Mouse (Mus musculus): ENCODE measurements around the gene Ftl1. TPM values are rescaled to one million over a fixed set of nuclear protein-coding genes. Genes with fewer than 3 reads are reported as not detected.

Ftl1 gene
- polyA plus RNA-seq, 1 experiment = 463 TPM

DNA sequence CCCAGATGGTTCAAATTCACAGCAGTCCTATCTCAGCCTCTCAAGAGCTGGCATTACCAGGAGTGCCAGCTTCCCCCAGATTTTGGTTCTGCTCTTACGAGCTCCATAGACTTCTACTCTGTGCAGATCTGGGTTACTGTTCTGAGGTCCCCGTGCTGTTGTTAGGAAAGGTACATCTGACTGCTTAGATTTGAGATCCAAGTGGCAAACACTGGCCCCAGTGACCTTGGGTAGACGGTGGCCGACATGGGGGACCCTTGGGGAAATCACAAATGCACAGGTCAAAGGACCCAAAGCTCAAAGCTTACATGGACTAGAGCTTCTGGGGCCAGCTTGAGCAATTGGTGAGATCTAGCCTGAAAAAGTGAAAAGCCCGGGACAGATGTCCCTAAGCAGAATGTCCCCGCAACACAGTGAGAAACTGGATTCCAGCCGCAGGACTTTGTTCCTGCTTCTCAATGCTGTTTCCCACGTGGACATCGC lies 2.9 kb downstream of the Ftl1 start:
- no peak overlapping the region for H3K27ac ChIP-seq (ENCODE audit: insufficient read depth, low read length)
- WGBS = 49% methylated on average over 9 of the region's 9 CpGs
- DNase-seq = no peak
- TF ChIP-seq POLR2A (IDR thresholded peaks at IDR 0.05; ENCODE audit: borderline replicate concordance, insufficient read depth, low read length) (no peak), CTCF (IDR thresholded peaks at IDR 0.05; ENCODE audit: borderline replicate concordance, insufficient read depth, low read depth, low read length) (no peak)
- peaks cover 11% of the 10 kb centered on the region for H3K4me1 ChIP-seq (ENCODE audit: control insufficient read depth, insufficient read depth, low read length)
- H3K27me3 ChIP-seq (ENCODE audit: control insufficient read depth, insufficient read depth, low read length) = no peaks in the 10 kb centered on the region
- no peak overlapping the region for H3K4me3 ChIP-seq (replicated peaks; ENCODE audit: insufficient read depth, low read depth, low read length)

DNA sequence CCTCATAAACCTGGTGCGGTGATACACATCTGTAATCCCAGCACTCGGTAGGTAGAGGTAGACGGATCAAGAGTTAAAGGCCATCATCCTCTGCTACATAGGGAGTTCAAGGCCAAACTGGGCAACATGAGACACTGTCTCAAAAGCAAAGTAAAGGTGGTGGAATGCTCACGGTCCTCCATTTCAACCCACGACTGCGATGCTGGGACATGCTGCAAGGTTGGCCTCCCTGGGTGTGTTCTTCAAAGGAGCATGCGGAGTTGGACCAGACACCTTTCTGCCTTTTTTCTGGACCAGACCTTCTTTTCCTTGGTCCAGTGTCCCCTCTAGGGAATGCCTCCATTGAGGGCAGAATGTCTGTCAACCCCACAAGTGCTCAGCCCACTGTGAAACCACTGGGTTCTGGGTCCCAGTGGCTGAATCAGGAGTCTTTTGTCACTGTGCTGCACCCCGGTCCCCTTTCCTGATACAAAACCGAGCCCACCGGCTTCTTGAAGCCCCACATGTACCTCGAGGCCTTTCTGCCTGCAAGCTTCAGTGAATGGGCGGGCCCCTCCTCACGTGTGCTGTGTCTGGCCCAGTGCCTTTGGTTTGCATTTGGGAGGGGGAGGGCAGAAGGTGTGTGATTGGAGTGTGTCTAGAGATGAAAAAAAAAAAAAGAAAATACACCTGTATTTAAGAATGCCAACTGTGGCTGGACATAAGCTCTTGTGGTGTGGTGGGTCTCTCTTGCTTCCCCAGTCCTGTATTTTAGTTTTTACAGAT lies 3.6 kb downstream of the Ftl1 start:
- no peak overlapping the region for H3K4me3 ChIP-seq (replicated peaks; ENCODE audit: insufficient read depth, low read depth, low read length)
- no peaks in the 10 kb centered on the region for H3K27me3 ChIP-seq (ENCODE audit: control insufficient read depth, insufficient read depth, low read length)
- no peak overlapping the region for H3K27ac ChIP-seq (ENCODE audit: insufficient read depth, low read length)
- 75% methylated on average over 13 of the region's 13 CpGs for WGBS
- no peak for DNase-seq
- H3K4me1 ChIP-seq (ENCODE audit: control insufficient read depth, insufficient read depth, low read length) = peaks cover 11% of the 10 kb centered on the region
- TF ChIP-seq CTCF (IDR thresholded peaks at IDR 0.05; ENCODE audit: borderline replicate concordance, insufficient read depth, low read depth, low read length) (no peak), POLR2A (IDR thresholded peaks at IDR 0.05; ENCODE audit: borderline replicate concordance, insufficient read depth, low read length) (no peak)

GRCm38 (mm10) chr7:45454971-45455370 lies 4.7 kb downstream of the Ftl1 start:
- no peak overlapping the region for H3K27ac ChIP-seq (ENCODE audit: insufficient read depth, low read length)
- peaks cover 7% of the 10 kb centered on the region for H3K4me1 ChIP-seq (ENCODE audit: control insufficient read depth, insufficient read depth, low read length)
- WGBS = 85% methylated on average over 15 of the region's 15 CpGs
- DNase-seq = no peak
- H3K27me3 ChIP-seq (ENCODE audit: control insufficient read depth, insufficient read depth, low read length) = no peaks in the 10 kb centered on the region
- H3K4me3 ChIP-seq (replicated peaks; ENCODE audit: insufficient read depth, low read depth, low read length) = no peak overlapping the region
- TF ChIP-seq POLR2A (IDR thresholded peaks at IDR 0.05; ENCODE audit: borderline replicate concordance, insufficient read depth, low read length) (no peak), CTCF (IDR thresholded peaks at IDR 0.05; ENCODE audit: borderline replicate concordance, insufficient read depth, low read depth, low read length) (no peak)

GRCm38 (mm10) chr7:45451344-45451982 lies 8.2 kb downstream of the Ftl1 start:
- H3K4me3 ChIP-seq (replicated peaks; ENCODE audit: insufficient read depth, low read depth, low read length) = peak overlapping the region; percentile 55
- TF ChIP-seq POLR2A (IDR thresholded peaks at IDR 0.05; ENCODE audit: borderline replicate concordance, insufficient read depth, low read length) (no peak), CTCF (IDR thresholded peaks at IDR 0.05; ENCODE audit: borderline replicate concordance, insufficient read depth, low read depth, low read length) (peak; percentile 84)
- no peaks in the 10 kb centered on the region for H3K4me1 ChIP-seq (ENCODE audit: control insufficient read depth, insufficient read depth, low read length)
- H3K27ac ChIP-seq (ENCODE audit: insufficient read depth, low read length) = no peak overlapping the region
- peak; percentile 80 to 87 for DNase-seq
- H3K27me3 ChIP-seq (ENCODE audit: control insufficient read depth, insufficient read depth, low read length) = no peaks in the 10 kb centered on the region
- 49% methylated on average over 23 of the region's 23 CpGs for WGBS

DNA sequence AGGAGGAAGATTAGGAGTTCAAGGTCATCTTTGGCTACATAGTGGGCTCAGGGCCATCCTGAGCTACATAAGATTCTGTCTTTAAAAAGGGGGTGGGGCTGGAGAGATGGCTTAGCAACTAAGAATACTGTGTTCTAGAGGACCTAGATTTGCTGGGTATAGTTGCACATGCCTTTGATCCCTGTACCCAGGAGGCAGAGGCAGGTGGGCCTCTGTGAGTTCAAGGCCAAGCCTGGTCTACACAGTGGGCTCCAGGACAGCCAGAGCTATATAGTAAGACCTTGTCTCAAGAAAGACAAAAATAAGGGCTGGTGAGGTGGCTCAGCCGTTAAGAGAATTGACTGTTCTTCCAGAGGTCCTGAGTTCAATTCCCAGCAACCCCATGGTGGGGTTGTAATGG lies 9.7 kb downstream of the Ftl1 start:
- Histone ChIP-seq H3K27me3 (ENCODE audit: control insufficient read depth, insufficient read depth, low read length) (no peaks in the 10 kb centered on the region), H3K4me1 (ENCODE audit: control insufficient read depth, insufficient read depth, low read length) (no peaks in the 10 kb centered on the region), H3K27ac (ENCODE audit: insufficient read depth, low read length) (no peak overlapping the region), H3K4me3 (replicated peaks; ENCODE audit: insufficient read depth, low read depth, low read length) (no peak overlapping the region)
- TF ChIP-seq CTCF (IDR thresholded peaks at IDR 0.05; ENCODE audit: borderline replicate concordance, insufficient read depth, low read depth, low read length) (no peak), POLR2A (IDR thresholded peaks at IDR 0.05; ENCODE audit: borderline replicate concordance, insufficient read depth, low read length) (no peak)
- WGBS = 89% methylated on average over 1 of the region's 1 CpGs
- DNase-seq = no peak

GRCm38 (mm10) chr7:45447325-45447990 lies 12.2 kb downstream of the Ftl1 start:
- 43% methylated on average over 11 of the region's 11 CpGs for WGBS
- TF ChIP-seq CTCF (IDR thresholded peaks at IDR 0.05; ENCODE audit: borderline replicate concordance, insufficient read depth, low read depth, low read length) (peak; percentile 52; the same call in 1 of the 2 replicates), POLR2A (IDR thresholded peaks at IDR 0.05; ENCODE audit: borderline replicate concordance, insufficient read depth, low read length) (no peak)
- no peak overlapping the region for H3K27ac ChIP-seq (ENCODE audit: insufficient read depth, low read length)
- H3K4me1 ChIP-seq (ENCODE audit: control insufficient read depth, insufficient read depth, low read length) = no peaks in the 10 kb centered on the region
- H3K27me3 ChIP-seq (ENCODE audit: control insufficient read depth, insufficient read depth, low read length) = no peaks in the 10 kb centered on the region
- DNase-seq = no peak
- no peak overlapping the region for H3K4me3 ChIP-seq (replicated peaks; ENCODE audit: insufficient read depth, low read depth, low read length)

DNA sequence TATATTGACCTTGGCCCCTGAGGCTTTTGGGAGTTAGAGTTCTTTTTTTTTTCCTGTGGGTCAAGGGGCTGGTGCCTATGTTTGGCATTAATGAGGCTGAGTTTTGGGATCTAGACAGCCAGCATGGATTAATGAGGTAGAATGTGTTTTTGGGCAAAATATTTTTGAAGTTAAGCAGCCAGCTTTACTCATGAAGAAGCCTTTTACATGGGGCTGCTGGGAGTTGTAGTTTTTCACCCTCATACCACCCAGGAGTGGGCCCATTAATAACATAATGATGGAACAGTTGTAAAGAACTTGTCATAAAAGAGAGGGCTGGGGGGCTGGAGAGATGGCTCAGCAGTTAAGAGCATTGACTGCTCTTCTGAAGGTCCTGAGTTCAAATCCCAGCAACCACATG lies 13.1 kb downstream of the Ftl1 start:
- H3K4me3 ChIP-seq (replicated peaks; ENCODE audit: insufficient read depth, low read depth, low read length) = no peak overlapping the region
- DNase-seq = no peak
- H3K27ac ChIP-seq (ENCODE audit: insufficient read depth, low read length) = no peak overlapping the region
- no peaks in the 10 kb centered on the region for H3K27me3 ChIP-seq (ENCODE audit: control insufficient read depth, insufficient read depth, low read length)
- no peak for TF ChIP-seq POLR2A (IDR thresholded peaks at IDR 0.05; ENCODE audit: borderline replicate concordance, insufficient read depth, low read length)
- TF ChIP-seq CTCF (IDR thresholded peaks at IDR 0.05; ENCODE audit: borderline replicate concordance, insufficient read depth, low read depth, low read length) = no peak
- no peaks in the 10 kb centered on the region for H3K4me1 ChIP-seq (ENCODE audit: control insufficient read depth, insufficient read depth, low read length)
